Comparison of ENCODE assay signal across 9 mouse cellular contexts in genomic region chr2:137117321-137117690, GRCm38 (mm10). TPM values are rescaled to one million over a fixed set of nuclear protein-coding genes. Genes with fewer than 3 reads are reported as not detected.
DNase-seq lines count a peak whose midpoint lies in the region; ATAC-seq lines count a peak whose summit lies in the region.
"Had no signal": no experiment of that assay in that cellular context is flagged by ENCODE, and none has a peak within 500 bp of the region (broad histone marks: within the 10 kb centered on the region; RNA-seq: fewer than 3 reads in every experiment).

No protein-coding gene starts in this region.

- peak overlapping the region; percentile 84 for H3K27ac ChIP-seq in hindbrain, embryonic 11.5 days (ENCODE audit: low read depth, low read length)
- H3K27ac ChIP-seq: macrophage had no signal

- peak overlapping the region; percentile 70 for H3K9ac ChIP-seq in hindbrain, embryonic 11.5 days (ENCODE audit: low read depth, low read length)

- no peaks in the 10 kb centered on the region for H3K36me3 ChIP-seq in hindbrain, embryonic 11.5 days (ENCODE audit: control insufficient read depth, insufficient read depth, low read length)

- DNase-seq in R1 (ENCODE audit: low read depth, low spot score): peak; percentile 82
- peak; percentile 16 for DNase-seq in cerebellum, adult 9-11 months
- peak; percentile 47 to 66 for DNase-seq in frontal cortex, postnatal 14 days (ENCODE audit: low spot score in 2 of 2)
- peak; percentile 90 for DNase-seq in hindbrain, embryonic 11.5 days (ENCODE audit: low spot score)
- peak; percentile 81 to 87 for DNase-seq in layer of hippocampus, postnatal 10 days (ENCODE audit: low spot score in 2 of 2)
- peak; percentile 95 for DNase-seq in lung, postnatal 10 days
- peak; percentile 89 for DNase-seq in ovary, postnatal 14 days (ENCODE audit: low spot score)
- peak; percentile 80 for DNase-seq in thymus, postnatal 4 days

- peak overlapping the region; percentile 71 for H3K4me2 ChIP-seq in hindbrain, embryonic 11.5 days (replicated peaks; ENCODE audit: low read depth, low read length)

- no peaks in the 10 kb centered on the region; the same call in 1 of the 2 replicates for H3K4me1 ChIP-seq in hindbrain, embryonic 11.5 days (replicated peaks; ENCODE audit: control insufficient read depth, insufficient read depth, low read length)

- peak; percentile 68 for ATAC-seq in hindbrain, embryonic 11.5 days (ENCODE audit: low FRiP score)

- no peaks in the 10 kb centered on the region for H3K27me3 ChIP-seq in hindbrain, embryonic 11.5 days (ENCODE audit: control insufficient read depth, insufficient read depth, low read length)

- H3K4me3 ChIP-seq in hindbrain, embryonic 11.5 days (ENCODE audit: low read depth, low read length): peak overlapping the region; percentile 74

- WGBS in hindbrain, embryonic 11.5 days: 0% methylated on average over 33 of the region's 33 CpGs

- H3K9me3 ChIP-seq in hindbrain, embryonic 11.5 days (ENCODE audit: control insufficient read depth, low read length): no peaks in the 10 kb centered on the region

RNA-seq across cellular contexts. Expression of gene Jag1, which starts 0.9 kb away (rescaled TPM):
- 21.3 and 22.1 TPM in 2 replicates for polyA plus RNA-seq in hindbrain, embryonic 11.5 days (2014; fragmentation: Nextera tagmentation; extraction: Ambion mirVana)
- total RNA-seq in layer of hippocampus, postnatal 10 days (2021): 1 to 10 TPM; 9.4 to 9.7 TPM

Comparison
In these comparisons a context has a peak if more than half of its experiments do, and no peak if none do; other contexts are left out.
1. Peak in every context shown above with its lines: DNase-seq, ATAC-seq, H3K4me3 ChIP-seq and H3K27ac ChIP-seq.
2. DNase-seq: peak in every context shown above with its lines; median percentile 95 in lung, postnatal 10 days; 90 in hindbrain, embryonic 11.5 days; 89 in ovary, postnatal 14 days; 84 in layer of hippocampus, postnatal 10 days; 82 in R1; 80 in thymus, postnatal 4 days; 56 in frontal cortex, postnatal 14 days; 16 in cerebellum, adult 9-11 months.